Mouse (Mus musculus) neural tube, embryonic 14.5 days (tissue): ENCODE results near the gene March1. TPM values are rescaled to one million over a fixed set of nuclear protein-coding genes. Genes with fewer than 3 reads are reported as not detected.

Source experiments
- ATAC-seq: fragments of 200-750 bp; cut with Nextera tagmentation; 2 replicates; pipeline ENCODE4 v1.8.0; 2017; ENCODE audit warnings: low read depth, mild to moderate bottlenecking, moderate TSS enrichment, moderate library complexity
- H3K27ac ChIP-seq: fragments of 300-500 bp; sonication (generic); 2 replicates; pipeline ENCODE4 v1.5.1; 2014; ENCODE audit warnings: low read depth, mild to moderate bottlenecking, control low read depth, low read length, moderate library complexity, mixed read lengths
- H3K27me3 ChIP-seq: fragments of 300-500 bp; sonication (generic); 2 replicates; pipeline ENCODE4 v1.6.1; 2014; ENCODE audit warnings: low read length; ENCODE audit not compliant: control insufficient read depth, insufficient read depth
- H3K36me3 ChIP-seq: fragments of 300-500 bp; sonication (generic); 2 replicates; pipeline ENCODE4 v1.6.1; 2014; ENCODE audit warnings: low read length, mixed read lengths; ENCODE audit not compliant: control insufficient read depth, insufficient read depth
- H3K4me1 ChIP-seq: fragments of 300-500 bp; sonication (generic); 2 replicates; pipeline ENCODE4 v1.6.1; 2014; ENCODE audit warnings: low read length; ENCODE audit not compliant: control insufficient read depth, insufficient read depth
- H3K4me2 ChIP-seq: fragments of 300-500 bp; sonication (generic); 2 replicates; pipeline ENCODE4 v1.6.1; 2014; ENCODE audit warnings: mild to moderate bottlenecking, low read depth, low read length, control low read depth
- H3K4me3 ChIP-seq: fragments of 300-500 bp; sonication (generic); 2 replicates; pipeline ENCODE4 v1.5.1; 2014; ENCODE audit warnings: low read depth, low read length, control low read depth, mixed read lengths
- H3K9ac ChIP-seq: fragments of 300-500 bp; sonication (generic); replicated peaks from 2 replicates; pipeline ENCODE4 v1.6.1; 2014; ENCODE audit warnings: low read depth, mild to moderate bottlenecking, control low read depth, low read length, mixed read lengths
- H3K9me3 ChIP-seq: fragments of 300-500 bp; sonication (generic); 2 replicates; pipeline ENCODE4 v1.6.1; 2016; ENCODE audit warnings: low read length; ENCODE audit not compliant: control insufficient read depth
- WGBS: fragments of 180-500 bp; shearing (Covaris S2); extraction: QIAGEN DNeasy Blood & Tissue Kit; methylation state at CpG from one replicate; pipeline ENCODE4 v1.1.7; 2014; 5-methylcytosine and 5-hydroxymethylcytosine counted together
- polyA plus RNA-seq: library from polyadenylated mRNA; unstranded; fragments of >200 nt; fragmentation: Nextera tagmentation; extraction: Ambion mirVana; gene quantifications from 2 replicates; pipeline ENCODE4 v1.2.1, GENCODE M21; 2014

The March1 gene
- polyA plus RNA-seq, 1 experiment from 2014 or later: 65.8 TPM

- H3K4me1 ChIP-seq: no peaks in the 10 kb centered on the region
- no peak overlapping the region for H3K4me2 ChIP-seq
- H3K4me3 ChIP-seq: no peak overlapping the region
- 76% methylated on average over 2 of the region's 2 CpGs for WGBS
- no peaks in the 10 kb centered on the region for H3K36me3 ChIP-seq
- no peak for ATAC-seq
- no peaks in the 10 kb centered on the region for H3K27me3 ChIP-seq
- H3K9me3 ChIP-seq: no peaks in the 10 kb centered on the region
- H3K27ac ChIP-seq: no peak overlapping the region
- H3K9ac ChIP-seq: no peak overlapping the region
Measured at GRCm38 (mm10) chr8:65661885-65662284, 44.2 kb downstream of the March1 start.

GRCm38 (mm10) chr8:65665786-65666185 is 48.1 kb downstream of the March1 start:
- H3K9ac ChIP-seq: no peak overlapping the region
- H3K9me3 ChIP-seq: no peaks in the 10 kb centered on the region
- H3K4me3 ChIP-seq: no peak overlapping the region
- H3K4me1 ChIP-seq: no peaks in the 10 kb centered on the region
- H3K4me2 ChIP-seq: no peak overlapping the region
- WGBS: 91% methylated on average over 2 of the region's 2 CpGs
- no peak for ATAC-seq
- no peak overlapping the region for H3K27ac ChIP-seq
- no peaks in the 10 kb centered on the region for H3K27me3 ChIP-seq
- H3K36me3 ChIP-seq: no peaks in the 10 kb centered on the region

- Histone ChIP-seq H3K36me3 (no peaks in the 10 kb centered on the region), H3K9me3 (no peaks in the 10 kb centered on the region), H3K9ac (no peak overlapping the region), H3K27me3 (no peaks in the 10 kb centered on the region), H3K4me2 (no peak overlapping the region), H3K4me3 (no peak overlapping the region), H3K4me1 (no peaks in the 10 kb centered on the region), H3K27ac (no peak overlapping the region)
- no peak for ATAC-seq
Measured at GRCm38 (mm10) chr8:65743066-65743465, 125.4 kb downstream of the March1 start.

- ATAC-seq: no peak
- H3K9ac ChIP-seq: no peak overlapping the region
- H3K36me3 ChIP-seq: no peaks in the 10 kb centered on the region
- no peaks in the 10 kb centered on the region for H3K9me3 ChIP-seq
- H3K4me3 ChIP-seq: no peak overlapping the region
- H3K4me2 ChIP-seq: no peak overlapping the region
- WGBS: 59% methylated on average over 2 of the region's 2 CpGs
- H3K4me1 ChIP-seq: no peaks in the 10 kb centered on the region
- no peaks in the 10 kb centered on the region for H3K27me3 ChIP-seq
- no peak overlapping the region for H3K27ac ChIP-seq
Measured at GRCm38 (mm10) chr8:65775815-65776214, 158.1 kb downstream of the March1 start.

- Histone ChIP-seq H3K4me3 (no peak overlapping the region), H3K27me3 (no peaks in the 10 kb centered on the region), H3K36me3 (no peaks in the 10 kb centered on the region), H3K9me3 (no peaks in the 10 kb centered on the region), H3K4me1 (no peaks in the 10 kb centered on the region), H3K9ac (no peak overlapping the region), H3K4me2 (no peak overlapping the region), H3K27ac (no peak overlapping the region)
- no peak for ATAC-seq
- WGBS: 64% methylated on average over 5 of the region's 5 CpGs
Measured at GRCm38 (mm10) chr8:65781156-65781555, 163.5 kb downstream of the March1 start.

GRCm38 (mm10) chr8:65812971-65813370 is 195.3 kb downstream of the March1 start:
- H3K4me1 ChIP-seq: no peaks in the 10 kb centered on the region
- no peaks in the 10 kb centered on the region for H3K27me3 ChIP-seq
- H3K9me3 ChIP-seq: no peaks in the 10 kb centered on the region
- no peak overlapping the region for H3K4me3 ChIP-seq
- H3K9ac ChIP-seq: no peak overlapping the region
- ATAC-seq: no peak
- H3K36me3 ChIP-seq: no peaks in the 10 kb centered on the region
- no peak overlapping the region for H3K4me2 ChIP-seq
- H3K27ac ChIP-seq: no peak overlapping the region
- WGBS: 87% methylated on average over 2 of the region's 2 CpGs

GRCm38 (mm10) chr8:65922294-65923019 is 304.8 kb downstream of the March1 start:
- Histone ChIP-seq H3K9ac (no peak overlapping the region), H3K27ac (no peak overlapping the region), H3K4me1 (no peaks in the 10 kb centered on the region), H3K9me3 (no peaks in the 10 kb centered on the region), H3K4me2 (no peak overlapping the region), H3K27me3 (no peaks in the 10 kb centered on the region), H3K4me3 (no peak overlapping the region), H3K36me3 (no peaks in the 10 kb centered on the region)
- 77% methylated on average over 3 of the region's 3 CpGs for WGBS
- no peak for ATAC-seq

- Histone ChIP-seq H3K9ac (no peak overlapping the region), H3K4me3 (no peak overlapping the region), H3K27ac (no peak overlapping the region), H3K4me1 (no peaks in the 10 kb centered on the region), H3K36me3 (no peaks in the 10 kb centered on the region), H3K4me2 (no peak overlapping the region), H3K9me3 (no peaks in the 10 kb centered on the region), H3K27me3 (no peaks in the 10 kb centered on the region)
- WGBS: 17% methylated on average over 5 of the region's 5 CpGs
- ATAC-seq: peak; percentile 65
Measured at GRCm38 (mm10) chr8:65956948-65957347, 339.2 kb downstream of the March1 start.

GRCm38 (mm10) chr8:65957492-65957891 is 339.8 kb downstream of the March1 start:
- Histone ChIP-seq H3K4me2 (no peak overlapping the region), H3K4me1 (no peaks in the 10 kb centered on the region), H3K27ac (no peak overlapping the region), H3K27me3 (no peaks in the 10 kb centered on the region), H3K36me3 (no peaks in the 10 kb centered on the region), H3K9ac (no peak overlapping the region), H3K4me3 (no peak overlapping the region), H3K9me3 (no peaks in the 10 kb centered on the region)
- no peak for ATAC-seq
